Mouse (Mus musculus): ENCODE measurements around the gene Cnga4.
A peak's percentile ranks its signal among the peaks of the same experiment; 100 is the strongest.
"Not testable (repeated sequence)": the region's sequence is repeated elsewhere in the genome, so short reads cannot be mapped to it uniquely, and the experiment has no call there.

Gene Cnga4

GRCm38 (mm10) chr7:105404268-105404667 lies at the start of gene Cnga4:
Gene Cnga4 (plus strand): TSS chr7:105404568.
- ATAC-seq (ENCODE audit: low TSS enrichment), result no peak

- ATAC-seq (ENCODE audit: low TSS enrichment), result not testable (repeated sequence)
Observed at GRCm38 (mm10) chr7:105356064-105356463, 48.3 kb upstream of the Cnga4 start.

GRCm38 (mm10) chr7:105356487-105356886 lies 47.9 kb upstream of the Cnga4 start:
- ATAC-seq (ENCODE audit: low TSS enrichment), result not testable (repeated sequence)

- peak; percentile 62; the same call in 1 of the 2 replicates for ATAC-seq (ENCODE audit: low TSS enrichment)
Observed at GRCm38 (mm10) chr7:105361713-105362112, 42.7 kb upstream of the Cnga4 start.

GRCm38 (mm10) chr7:105367268-105367667 lies 37.1 kb upstream of the Cnga4 start:
- ATAC-seq (ENCODE audit: low TSS enrichment), result no peak

GRCm38 (mm10) chr7:105367930-105368329 lies 36.4 kb upstream of the Cnga4 start, which contains the start of gene Olfr692:
Gene Olfr692 (plus strand): TSS chr7:105368230.
- ATAC-seq (ENCODE audit: low TSS enrichment), result no peak

GRCm38 (mm10) chr7:105368521-105368920 lies 35.8 kb upstream of the Cnga4 start:
- no peak for ATAC-seq (ENCODE audit: low TSS enrichment)

- no peak for ATAC-seq (ENCODE audit: low TSS enrichment)
Observed at GRCm38 (mm10) chr7:105372912-105373311, 31.5 kb upstream of the Cnga4 start.

GRCm38 (mm10) chr7:105373509-105373908 lies 30.9 kb upstream of the Cnga4 start:
- ATAC-seq (ENCODE audit: low TSS enrichment), result no peak

GRCm38 (mm10) chr7:105373976-105374375 lies 30.4 kb upstream of the Cnga4 start:
- no peak for ATAC-seq (ENCODE audit: low TSS enrichment)

- ATAC-seq (ENCODE audit: low TSS enrichment), result no peak
Observed at GRCm38 (mm10) chr7:105374866-105375265, 29.5 kb upstream of the Cnga4 start, which contains the start of gene Gm5901. Gene Gm5901 (plus strand): TSS chr7:105375038.

GRCm38 (mm10) chr7:105380329-105380728 lies 24.0 kb upstream of the Cnga4 start:
- ATAC-seq (ENCODE audit: low TSS enrichment), result no peak

GRCm38 (mm10) chr7:105387696-105388095 lies 16.7 kb upstream of the Cnga4 start:
- ATAC-seq (ENCODE audit: low TSS enrichment), result no peak

- ATAC-seq (ENCODE audit: low TSS enrichment), result no peak
Observed at GRCm38 (mm10) chr7:105390236-105390635, 14.1 kb upstream of the Cnga4 start.

GRCm38 (mm10) chr7:105394606-105395005 lies 9.8 kb upstream of the Cnga4 start:
- ATAC-seq (ENCODE audit: low TSS enrichment), result no peak

GRCm38 (mm10) chr7:105395131-105395820 lies 9.1 kb upstream of the Cnga4 start:
- no peak for ATAC-seq (ENCODE audit: low TSS enrichment)

- no peak for ATAC-seq (ENCODE audit: low TSS enrichment)
Observed at GRCm38 (mm10) chr7:105396126-105396525, 8.2 kb upstream of the Cnga4 start.

- no peak for ATAC-seq (ENCODE audit: low TSS enrichment)
Observed at GRCm38 (mm10) chr7:105399058-105399934, 5.1 kb upstream of the Cnga4 start.

- peak; percentile 96 for ATAC-seq (ENCODE audit: low TSS enrichment)
Observed at GRCm38 (mm10) chr7:105399935-105400624, 4.3 kb upstream of the Cnga4 start, which contains the start of gene Fam160a2. Gene Fam160a2 (minus strand): TSS chr7:105400054.

- no peak for ATAC-seq (ENCODE audit: low TSS enrichment)
Observed at GRCm38 (mm10) chr7:105406322-105406721, 2.0 kb downstream of the Cnga4 start.

GRCm38 (mm10) chr7:105411874-105412632 lies 7.7 kb downstream of the Cnga4 start:
- peak; percentile 46 for ATAC-seq (ENCODE audit: low TSS enrichment)
